Mouse (Mus musculus) lung, embryonic 15.5 days (tissue): ENCODE measurements around the gene Mcrip1. TPM values are rescaled to one million over a fixed set of nuclear protein-coding genes. Genes with fewer than 3 reads are reported as not detected.

Experiments used
- ATAC-seq: fragments of 200-750 bp; cut with Nextera tagmentation; 2 replicates; pipeline ENCODE4 v1.8.0; 2017; ENCODE audit warnings: moderate number of reproducible peaks, borderline replicate concordance; ENCODE audit not compliant: low FRiP score, low TSS enrichment; ENCODE audit errors: extremely low read depth
- H3K27ac ChIP-seq: fragments of 300-500 bp; sonication (generic); 2 replicates; pipeline ENCODE4 v1.5.1; 2015; ENCODE audit warnings: moderate library complexity, mild to moderate bottlenecking, inconsistent platforms
- H3K27me3 ChIP-seq: fragments of 300-500 bp; sonication (generic); 2 replicates; pipeline ENCODE4 v1.6.1; 2015; ENCODE audit warnings: inconsistent platforms
- H3K36me3 ChIP-seq: fragments of 300-500 bp; sonication (generic); 2 replicates; pipeline ENCODE4 v1.6.1; 2015; ENCODE audit warnings: inconsistent platforms
- H3K4me1 ChIP-seq: fragments of 300-500 bp; sonication (generic); 2 replicates; pipeline ENCODE4 v1.6.1; 2015; ENCODE audit warnings: inconsistent platforms
- H3K4me2 ChIP-seq: fragments of 300-500 bp; sonication (generic); 2 replicates; pipeline ENCODE4 v1.6.1; 2015; ENCODE audit warnings: inconsistent platforms, mild to moderate bottlenecking, moderate library complexity
- H3K4me3 ChIP-seq: fragments of 300-500 bp; sonication (generic); 2 replicates; pipeline ENCODE4 v1.5.1; 2015; ENCODE audit warnings: mild to moderate bottlenecking, inconsistent platforms
- H3K9ac ChIP-seq: fragments of 300-500 bp; sonication (generic); 2 replicates; pipeline ENCODE4 v1.6.1; 2015; ENCODE audit warnings: inconsistent platforms
- H3K9me3 ChIP-seq: fragments of 300-500 bp; sonication (generic); 2 replicates; pipeline ENCODE4 v1.6.1; 2016; ENCODE audit warnings: inconsistent platforms
- WGBS: fragments of 180-500 bp; shearing (Covaris S2); methylation state at CpG from one replicate; pipeline ENCODE4 v1.1.7; 2015; 5-methylcytosine and 5-hydroxymethylcytosine counted together
- polyA plus RNA-seq: library from polyadenylated mRNA; unstranded; fragments of >200 nt; fragmentation: Nextera tagmentation; extraction: Ambion mirVana; gene quantifications from 2 replicates; pipeline ENCODE4 v1.2.1, GENCODE M21; 2015

The Mcrip1 gene
- polyA plus RNA-seq, 1 experiment from 2014 or later, result 205 TPM

- Histone ChIP-seq H3K4me2 (peak overlapping the region; percentile 89), H3K9me3 (no peaks in the 10 kb centered on the region), H3K27ac (peak overlapping the region; percentile 94), H3K4me1 (peaks cover 30% of the 10 kb centered on the region), H3K4me3 (peak overlapping the region; percentile 83), H3K27me3 (no peaks in the 10 kb centered on the region), H3K9ac (peak overlapping the region; percentile 86), H3K36me3 (peaks cover 42% of the 10 kb centered on the region)
- WGBS, result 49% methylated on average over 7 of the region's 7 CpGs
- ATAC-seq, result no peak
Measured at GRCm38 (mm10) chr11:120580190-120580589, 30.7 kb upstream of the Mcrip1 start.

- Histone ChIP-seq H3K4me3 (peak overlapping the region; percentile 83), H3K4me1 (peaks cover 33% of the 10 kb centered on the region), H3K27me3 (no peaks in the 10 kb centered on the region), H3K9me3 (no peaks in the 10 kb centered on the region), H3K9ac (peak overlapping the region; percentile 86), H3K36me3 (peaks cover 37% of the 10 kb centered on the region), H3K27ac (peak overlapping the region; percentile 94), H3K4me2 (peak overlapping the region; percentile 89)
- WGBS, result 52% methylated on average over 15 of the region's 15 CpGs
- no peak for ATAC-seq
Measured at GRCm38 (mm10) chr11:120579316-120580107, 30.0 kb upstream of the Mcrip1 start.

- Histone ChIP-seq H3K27me3 (no peaks in the 10 kb centered on the region), H3K4me3 (no peak overlapping the region), H3K4me1 (peaks cover 38% of the 10 kb centered on the region), H3K36me3 (peaks cover 30% of the 10 kb centered on the region), H3K4me2 (no peak overlapping the region), H3K9ac (no peak overlapping the region), H3K9me3 (no peaks in the 10 kb centered on the region), H3K27ac (no peak overlapping the region)
- 75% methylated on average over 11 of the region's 11 CpGs for WGBS
- ATAC-seq, result no peak
Measured at GRCm38 (mm10) chr11:120578694-120579243, 29.2 kb upstream of the Mcrip1 start.

- H3K9me3 ChIP-seq, result no peaks in the 10 kb centered on the region
- peaks cover 38% of the 10 kb centered on the region for H3K4me1 ChIP-seq
Measured at GRCm38 (mm10) chr11:120578024-120578693, 28.6 kb upstream of the Mcrip1 start.

GRCm38 (mm10) chr11:120577211-120578023 is 27.9 kb upstream of the Mcrip1 start:
- WGBS, result 85% methylated on average over 7 of the region's 7 CpGs
- ATAC-seq, result no peak
- Histone ChIP-seq H3K4me3 (no peak overlapping the region), H3K4me1 (peaks cover 35% of the 10 kb centered on the region), H3K27me3 (no peaks in the 10 kb centered on the region), H3K27ac (no peak overlapping the region), H3K36me3 (peaks cover 29% of the 10 kb centered on the region), H3K9ac (no peak overlapping the region), H3K4me2 (no peak overlapping the region), H3K9me3 (no peaks in the 10 kb centered on the region)

More at GRCm38 (mm10) chr11:120578024-120578693, 28.6 kb upstream of the Mcrip1 start:
- H3K36me3 ChIP-seq, result peaks cover 29% of the 10 kb centered on the region
- 79% methylated on average over 10 of the region's 10 CpGs for WGBS
- H3K4me2 ChIP-seq, result no peak overlapping the region
- H3K9ac ChIP-seq, result no peak overlapping the region
- H3K27ac ChIP-seq, result no peak overlapping the region
- no peak for ATAC-seq
- no peak overlapping the region for H3K4me3 ChIP-seq
- H3K27me3 ChIP-seq, result no peaks in the 10 kb centered on the region

GRCm38 (mm10) chr11:120576365-120576981 is 26.9 kb upstream of the Mcrip1 start:
- Histone ChIP-seq H3K4me2 (no peak overlapping the region), H3K27me3 (no peaks in the 10 kb centered on the region), H3K4me1 (peaks cover 32% of the 10 kb centered on the region), H3K9ac (no peak overlapping the region), H3K4me3 (no peak overlapping the region), H3K27ac (no peak overlapping the region), H3K36me3 (peaks cover 29% of the 10 kb centered on the region), H3K9me3 (no peaks in the 10 kb centered on the region)
- ATAC-seq, result no peak
- WGBS, result 88% methylated on average over 3 of the region's 3 CpGs

GRCm38 (mm10) chr11:120575940-120576339 is 26.4 kb upstream of the Mcrip1 start:
- peaks cover 37% of the 10 kb centered on the region for H3K4me1 ChIP-seq
- H3K36me3 ChIP-seq, result peaks cover 35% of the 10 kb centered on the region
- H3K4me2 ChIP-seq, result no peak overlapping the region
- H3K9ac ChIP-seq, result no peak overlapping the region
- H3K4me3 ChIP-seq, result no peak overlapping the region
- no peak overlapping the region for H3K27ac ChIP-seq
- H3K9me3 ChIP-seq, result no peaks in the 10 kb centered on the region
- H3K27me3 ChIP-seq, result no peaks in the 10 kb centered on the region
- ATAC-seq, result no peak

- no peak overlapping the region for H3K27ac ChIP-seq
- ATAC-seq, result no peak
Measured at GRCm38 (mm10) chr11:120575046-120575445, 25.5 kb upstream of the Mcrip1 start.

GRCm38 (mm10) chr11:120574278-120574600 is 24.7 kb upstream of the Mcrip1 start:
- peaks cover 28% of the 10 kb centered on the region for H3K4me1 ChIP-seq
- H3K9me3 ChIP-seq, result no peaks in the 10 kb centered on the region
- peak overlapping the region; percentile 88 for H3K9ac ChIP-seq
- no peaks in the 10 kb centered on the region for H3K27me3 ChIP-seq
- WGBS, result 31% methylated on average over 5 of the region's 5 CpGs
- no peak overlapping the region for H3K27ac ChIP-seq
- no peak for ATAC-seq
- peak overlapping the region; percentile 76 for H3K4me2 ChIP-seq
- H3K4me3 ChIP-seq, result peak overlapping the region; percentile 88
- H3K36me3 ChIP-seq, result peaks cover 41% of the 10 kb centered on the region

More at GRCm38 (mm10) chr11:120575046-120575445, 25.5 kb upstream of the Mcrip1 start:
- no peak overlapping the region for H3K9ac ChIP-seq
- peaks cover 36% of the 10 kb centered on the region for H3K4me1 ChIP-seq
- no peak overlapping the region for H3K4me3 ChIP-seq
- no peak overlapping the region for H3K4me2 ChIP-seq
- H3K9me3 ChIP-seq, result no peaks in the 10 kb centered on the region
- peaks cover 44% of the 10 kb centered on the region for H3K36me3 ChIP-seq
- 89% methylated on average over 2 of the region's 2 CpGs for WGBS
- H3K27me3 ChIP-seq, result no peaks in the 10 kb centered on the region

GRCm38 (mm10) chr11:120573585-120574277 is 24.2 kb upstream of the Mcrip1 start:
- Histone ChIP-seq H3K27me3 (no peaks in the 10 kb centered on the region), H3K9me3 (no peaks in the 10 kb centered on the region), H3K4me3 (peak overlapping the region; percentile 88), H3K4me1 (peaks cover 23% of the 10 kb centered on the region), H3K27ac (peak overlapping the region; percentile 93), H3K4me2 (peak overlapping the region; percentile 76), H3K36me3 (peaks cover 40% of the 10 kb centered on the region), H3K9ac (peak overlapping the region; percentile 88)
- WGBS, result under 1% methylated on average over 23 of the region's 23 CpGs
- ATAC-seq, result 0 out of 2 replicates have a peak, but pooled peaks have one; percentile 1
